Mouse (Mus musculus): ENCODE measurements at regions not wholly inside any gene's neighbourhood (a gene's known extent, or its start where the extent isn't known, plus 50 kb on each side); places are given as distances from the start of the nearest gene placed in this dataset.

DNA sequence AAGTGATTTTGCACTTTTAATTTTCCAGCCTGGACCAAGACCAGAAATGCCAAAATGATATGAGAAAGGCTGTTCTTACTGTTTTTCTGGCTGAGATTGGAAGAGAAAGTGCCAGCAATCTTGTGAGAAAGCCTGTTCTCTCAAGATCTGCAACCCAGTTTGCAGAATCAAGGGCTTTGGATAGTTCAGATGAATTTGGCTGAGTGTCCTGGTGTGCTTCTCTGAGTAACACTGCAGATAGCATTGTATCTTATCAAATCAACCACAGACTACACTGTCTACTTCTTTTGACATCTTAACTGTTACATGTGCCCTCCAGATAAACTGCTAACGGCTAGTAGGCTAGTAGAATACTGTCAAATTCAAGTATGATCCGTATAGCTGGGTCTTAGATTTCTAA, 371.5 kb upstream of the Nr2f1 start:
- no peak for TF ChIP-seq POLR2A (IDR thresholded peaks at IDR 0.05; ENCODE audit: low read depth, low read length)
- TF ChIP-seq CTCF (IDR thresholded peaks at IDR 0.05; ENCODE audit: borderline replicate concordance, insufficient read depth, low read length) = no peak

All from embryonic fibroblast, embryonic 13.5 days (primary cell).